Mouse (Mus musculus): ENCODE results near the gene Cep170b.

Cep170b gene

DNA sequence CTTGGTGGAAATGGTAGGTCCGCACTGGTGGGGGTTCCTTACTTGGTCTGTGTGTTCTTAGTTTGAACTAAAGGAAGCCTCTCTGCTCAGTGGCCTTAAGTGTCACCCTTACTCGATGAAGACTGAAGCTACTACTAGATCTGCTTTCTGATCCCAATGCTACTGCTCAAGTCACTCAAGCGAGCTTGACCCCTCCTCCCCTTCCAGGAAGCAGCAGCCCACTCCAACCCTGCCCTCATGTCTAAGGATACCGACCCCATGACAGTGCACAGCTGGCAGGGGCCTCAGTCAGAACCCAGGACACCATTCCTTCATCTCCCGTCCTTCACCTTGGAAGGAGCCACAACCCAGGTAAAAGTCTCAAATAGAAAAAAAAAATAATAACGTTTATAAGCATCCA, at the start of gene Cep170b:
Gene Cep170b (plus strand): TSS at position 240 of the 400 bp plus-strand sequence.
- DNase-seq (ENCODE audit: low read depth, low spot score): no peak

DNA sequence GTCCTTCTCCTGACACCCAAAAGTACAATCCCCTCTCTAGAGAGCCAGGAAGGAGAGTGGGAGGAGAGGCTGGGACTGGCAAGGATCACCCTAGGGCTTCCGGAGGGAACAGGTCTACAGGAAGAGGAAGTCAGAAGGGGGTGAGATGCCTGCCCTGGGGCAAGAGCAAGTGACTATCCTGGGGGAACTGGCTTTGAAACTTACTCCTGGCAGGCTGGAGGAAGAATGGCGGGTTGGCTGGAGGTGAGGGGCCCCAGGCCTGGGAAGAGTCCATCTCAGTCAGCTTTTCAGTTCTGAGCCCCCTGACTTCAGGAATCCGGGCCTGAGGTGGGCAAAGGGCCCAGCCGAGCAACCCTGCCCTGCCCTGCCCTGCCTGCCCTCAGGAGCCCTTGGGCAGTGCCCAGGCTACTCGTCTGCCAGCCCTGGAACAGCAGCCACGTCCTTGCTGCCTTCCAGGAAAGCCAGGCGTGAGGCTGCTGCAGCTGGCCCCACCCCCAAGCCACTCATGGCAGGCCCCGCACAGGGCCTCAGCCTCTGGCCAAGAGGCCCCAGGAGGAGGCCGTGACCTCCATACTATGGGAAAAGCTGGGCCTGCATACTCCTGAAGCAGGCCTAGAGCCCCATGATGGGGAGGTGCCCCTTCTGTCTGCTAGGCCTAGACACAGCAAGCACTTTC, 49.4 kb upstream of the Cep170b start:
- no peak for DNase-seq (ENCODE audit: low read depth, low spot score)

DNA sequence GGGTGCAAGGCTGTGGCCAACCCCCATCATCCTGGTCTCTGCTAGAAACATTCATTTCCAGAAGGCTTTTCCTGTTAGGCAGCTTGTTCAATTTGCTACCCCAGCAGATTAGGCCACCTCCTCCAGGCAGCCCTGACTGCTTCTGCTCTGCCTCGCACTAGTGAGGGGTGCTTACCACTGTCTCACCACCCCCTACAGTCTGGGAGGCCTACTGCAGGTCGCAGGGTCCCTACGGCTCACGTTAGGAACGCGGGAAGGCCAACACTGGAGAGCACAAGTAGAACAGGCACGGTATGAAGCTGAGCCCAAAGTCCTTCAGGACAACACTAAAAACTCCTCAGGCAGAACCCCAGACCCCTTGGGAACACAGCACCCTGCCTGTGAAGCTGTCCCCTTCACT, 48.4 kb upstream of the Cep170b start:
- DNase-seq (ENCODE audit: low read depth, low spot score): no peak

DNA sequence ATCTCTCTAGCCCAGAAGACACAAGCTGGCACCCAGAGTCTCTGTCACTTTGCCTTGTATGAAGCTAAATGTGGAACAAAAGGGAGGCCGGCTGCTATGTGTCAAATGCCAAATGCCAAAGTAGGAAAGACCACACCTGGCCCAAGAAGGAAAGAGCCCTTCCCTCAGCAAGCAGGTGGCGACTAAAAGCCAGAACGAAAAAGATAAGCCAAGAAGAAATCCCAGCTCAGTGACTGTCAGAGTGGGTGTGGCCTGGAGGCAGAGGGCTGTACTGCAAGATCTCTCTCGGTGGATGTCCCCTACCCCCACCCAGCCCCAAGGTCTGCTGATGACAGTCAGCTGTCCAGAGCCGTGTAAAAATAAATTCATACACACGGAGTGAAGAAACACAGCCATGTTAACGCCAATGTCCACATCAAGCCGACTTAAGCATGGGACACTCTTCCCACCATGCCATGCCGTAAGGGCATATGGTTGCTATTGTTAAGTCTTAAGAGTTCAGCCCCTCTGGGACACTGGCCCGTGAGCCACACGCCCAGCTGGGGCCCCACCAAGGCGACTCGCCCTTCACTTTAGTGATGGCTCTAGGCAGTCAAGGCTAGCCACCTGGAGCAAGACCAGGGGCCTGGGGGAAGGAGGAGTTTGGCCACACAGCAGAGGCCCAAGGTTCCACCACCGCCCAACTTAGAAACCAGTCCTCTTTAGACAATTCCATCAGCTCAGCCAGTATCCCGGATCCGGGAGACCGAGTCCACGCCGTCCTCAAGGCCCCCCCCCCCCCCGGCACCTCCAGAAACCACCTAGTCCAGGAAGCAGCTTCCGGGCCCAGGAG, 47.3 kb upstream of the Cep170b start:
- DNase-seq (ENCODE audit: low read depth, low spot score): no peak

DNA sequence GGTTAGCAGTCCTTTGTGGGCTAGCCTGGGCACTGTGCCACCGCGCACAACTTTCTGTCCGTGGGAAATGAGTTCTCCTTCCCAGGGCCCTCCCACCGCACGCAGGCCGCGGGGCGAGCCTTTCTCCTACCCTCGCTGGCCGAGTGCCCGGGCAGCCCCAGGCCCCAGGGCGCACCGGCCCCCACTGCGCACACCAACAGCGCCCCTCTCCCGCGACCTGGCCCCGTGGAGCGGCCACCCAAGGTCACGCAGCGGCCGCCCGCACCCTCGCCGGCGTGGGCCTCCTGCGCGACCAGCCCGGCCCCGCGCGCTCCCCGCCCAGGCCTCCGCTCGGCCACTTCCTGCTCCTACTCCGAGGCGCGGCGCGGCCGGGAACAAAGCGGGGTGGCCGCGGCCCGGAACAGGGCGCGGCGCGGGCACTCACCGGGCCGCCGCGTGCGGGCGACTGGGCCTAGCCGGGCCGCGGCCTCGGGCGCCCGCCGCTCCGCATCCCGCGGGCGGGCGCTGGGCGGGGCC, 46.6 kb upstream of the Cep170b start:
- DNase-seq (ENCODE audit: low read depth, low spot score): no peak

DNA sequence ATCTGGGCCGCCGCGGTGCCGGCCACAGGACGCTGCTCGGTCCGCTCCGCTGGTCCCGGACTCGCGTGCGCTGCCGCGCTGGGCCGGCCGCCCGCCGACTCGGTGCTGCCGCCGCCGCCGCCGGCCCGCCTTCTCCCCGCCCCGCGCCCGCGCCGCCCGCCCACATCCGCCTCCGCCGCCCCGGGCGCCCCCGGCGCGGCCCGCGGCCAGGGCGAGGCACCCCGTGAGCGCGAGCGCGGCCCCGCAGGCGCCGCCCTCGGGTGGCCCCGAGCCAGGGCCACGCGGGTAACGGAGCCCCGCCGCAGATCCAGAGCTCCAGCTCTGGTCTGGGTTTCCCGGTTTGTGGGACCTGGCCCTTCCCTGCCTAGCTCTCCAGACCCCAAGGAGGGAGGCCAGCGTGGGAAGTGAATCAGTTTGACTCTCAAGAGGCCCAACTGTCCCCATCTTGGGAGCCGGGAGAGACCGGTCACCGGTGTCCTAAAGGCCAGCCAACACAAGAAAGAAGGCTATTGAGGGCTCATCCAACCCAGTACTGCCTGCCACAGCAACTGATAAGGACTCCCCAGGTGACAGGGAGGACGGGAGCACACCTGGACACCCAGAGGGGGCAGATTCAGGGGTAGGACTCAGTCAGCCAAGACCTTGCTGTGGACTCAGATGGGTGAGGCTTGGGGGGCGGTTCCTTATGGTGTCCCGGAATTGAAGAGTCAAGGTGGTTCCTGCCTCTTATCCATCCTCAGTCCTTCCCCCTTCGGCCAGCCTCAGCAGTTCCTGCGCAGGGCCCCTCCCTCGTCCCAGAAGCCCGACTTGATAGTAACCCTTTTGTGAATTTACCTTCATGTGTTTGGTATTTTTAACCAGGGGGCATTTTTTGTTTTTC, 45.9 kb upstream of the Cep170b start, which contains the start of gene Akt1:
Gene Akt1 (minus strand): TSS at position 753 of the 880 bp plus-strand sequence.
- DNase-seq (ENCODE audit: low read depth, low spot score): no peak

DNA sequence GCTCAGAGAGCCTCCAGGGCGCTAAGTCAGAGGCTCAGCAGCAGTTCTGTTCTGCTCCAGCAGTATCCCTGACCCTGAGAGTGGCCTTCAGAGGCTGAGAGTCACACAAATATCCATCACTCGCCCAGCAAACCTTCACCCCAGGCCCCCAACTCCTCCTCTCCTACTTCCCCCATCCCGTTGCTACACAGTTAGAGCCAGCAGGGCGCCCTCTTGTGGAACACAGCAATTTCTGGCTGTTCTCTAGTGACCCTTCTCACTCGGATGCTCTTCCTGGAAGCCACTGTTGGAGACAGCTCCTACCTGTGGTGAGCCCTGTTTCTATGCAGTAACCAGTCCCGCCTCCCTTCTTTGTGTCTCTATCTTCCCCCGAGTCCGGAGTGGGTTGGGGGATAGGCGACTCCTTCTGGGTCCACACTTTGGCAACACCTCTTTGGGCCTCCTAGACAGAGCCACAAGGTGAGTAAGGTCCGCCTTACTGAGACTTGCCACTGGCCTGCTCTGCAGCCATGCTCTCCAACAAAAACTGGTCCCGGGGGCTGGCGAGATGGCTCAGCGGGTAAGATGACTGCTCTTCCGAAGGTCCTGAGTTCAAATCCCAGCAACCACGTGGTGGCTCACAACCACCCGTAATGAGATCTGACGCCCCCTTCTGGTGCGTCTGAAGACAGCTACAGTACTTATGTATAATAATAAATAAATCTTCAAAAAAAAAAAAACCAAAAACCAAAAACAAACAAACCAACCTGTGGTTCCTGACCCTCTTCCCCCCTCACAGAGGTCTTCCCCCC, 44.8 kb upstream of the Cep170b start:
- DNase-seq (ENCODE audit: low read depth, low spot score): peak; percentile 80

DNA sequence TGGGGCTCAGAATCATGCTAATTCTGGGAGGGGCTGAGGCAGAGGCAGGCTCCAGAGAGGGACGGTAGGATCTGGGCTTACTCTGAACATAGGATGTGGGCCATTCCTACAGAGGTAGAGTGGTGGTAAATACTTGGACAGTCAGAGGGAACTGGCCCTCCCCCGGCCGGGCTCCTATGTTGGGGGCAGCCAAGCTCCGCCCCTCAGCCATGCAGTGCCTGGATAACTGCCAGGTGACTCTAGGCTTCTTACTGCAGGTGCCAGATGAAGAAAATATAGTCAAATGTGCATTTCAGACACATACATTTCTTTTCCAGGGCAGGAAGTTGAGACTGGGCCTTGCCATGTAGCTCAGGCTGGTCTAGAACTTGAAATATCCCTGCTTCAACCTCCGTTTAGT, 43.2 kb upstream of the Cep170b start:
- no peak for DNase-seq (ENCODE audit: low read depth, low spot score)

DNA sequence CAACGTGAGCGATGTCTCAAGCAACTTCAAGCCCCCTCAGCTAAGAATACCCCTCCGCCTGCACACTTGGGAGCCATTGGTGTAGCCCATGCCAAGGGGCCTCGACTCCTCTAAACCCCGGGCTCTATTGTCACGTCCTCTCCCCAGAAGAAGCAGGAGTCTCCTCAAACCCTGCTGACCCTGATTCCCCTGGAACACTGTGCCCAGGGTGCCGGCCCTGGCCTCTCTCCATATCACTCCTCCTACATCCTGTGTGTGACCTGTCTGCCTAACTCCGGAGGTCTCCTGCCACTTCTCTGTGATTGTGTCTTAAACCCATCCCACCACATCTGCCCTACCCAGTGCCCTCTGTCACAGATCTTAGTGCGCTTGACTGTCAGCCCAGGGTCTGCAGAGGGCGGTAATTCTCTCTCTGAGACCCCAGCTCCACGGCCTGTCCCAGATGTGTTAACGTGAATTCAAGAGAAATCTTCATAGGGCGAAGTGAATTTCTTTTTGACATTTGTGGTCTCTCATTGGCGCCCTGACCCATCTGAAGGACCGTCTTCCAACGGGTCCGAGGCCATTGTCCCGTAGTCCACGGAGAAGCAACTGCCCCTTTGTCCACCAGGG, 42.2 kb upstream of the Cep170b start:
- DNase-seq (ENCODE audit: low read depth, low spot score): no peak

DNA sequence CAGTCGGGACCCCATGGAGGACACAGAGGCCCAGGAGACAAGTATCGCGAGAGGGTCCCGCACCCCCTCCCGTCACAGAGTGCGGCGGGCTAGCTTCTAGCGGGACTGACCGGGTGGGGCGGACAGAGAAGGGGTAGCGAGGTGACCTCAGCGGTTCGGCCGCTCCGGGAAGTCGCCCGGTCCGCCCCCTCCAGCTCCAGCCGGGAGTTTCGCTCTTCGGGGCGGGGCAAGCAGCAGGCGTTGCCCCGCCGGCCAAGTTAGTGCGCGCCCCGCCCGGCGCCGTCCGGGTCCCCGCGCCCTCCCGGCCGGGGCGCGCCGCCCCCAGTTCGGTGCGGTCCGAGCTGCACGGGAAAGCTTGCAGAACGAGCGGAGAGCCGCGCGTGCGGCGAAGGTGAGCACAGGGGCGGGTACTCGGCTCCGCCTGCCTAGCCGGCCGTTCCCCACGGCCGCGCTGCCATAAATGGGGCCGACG, 41.7 kb upstream of the Cep170b start, which contains the start of gene Zbtb42:
Gene Zbtb42 (plus strand): TSS at position 274 of the 472 bp plus-strand sequence.
- no peak for DNase-seq (ENCODE audit: low read depth, low spot score)

DNA sequence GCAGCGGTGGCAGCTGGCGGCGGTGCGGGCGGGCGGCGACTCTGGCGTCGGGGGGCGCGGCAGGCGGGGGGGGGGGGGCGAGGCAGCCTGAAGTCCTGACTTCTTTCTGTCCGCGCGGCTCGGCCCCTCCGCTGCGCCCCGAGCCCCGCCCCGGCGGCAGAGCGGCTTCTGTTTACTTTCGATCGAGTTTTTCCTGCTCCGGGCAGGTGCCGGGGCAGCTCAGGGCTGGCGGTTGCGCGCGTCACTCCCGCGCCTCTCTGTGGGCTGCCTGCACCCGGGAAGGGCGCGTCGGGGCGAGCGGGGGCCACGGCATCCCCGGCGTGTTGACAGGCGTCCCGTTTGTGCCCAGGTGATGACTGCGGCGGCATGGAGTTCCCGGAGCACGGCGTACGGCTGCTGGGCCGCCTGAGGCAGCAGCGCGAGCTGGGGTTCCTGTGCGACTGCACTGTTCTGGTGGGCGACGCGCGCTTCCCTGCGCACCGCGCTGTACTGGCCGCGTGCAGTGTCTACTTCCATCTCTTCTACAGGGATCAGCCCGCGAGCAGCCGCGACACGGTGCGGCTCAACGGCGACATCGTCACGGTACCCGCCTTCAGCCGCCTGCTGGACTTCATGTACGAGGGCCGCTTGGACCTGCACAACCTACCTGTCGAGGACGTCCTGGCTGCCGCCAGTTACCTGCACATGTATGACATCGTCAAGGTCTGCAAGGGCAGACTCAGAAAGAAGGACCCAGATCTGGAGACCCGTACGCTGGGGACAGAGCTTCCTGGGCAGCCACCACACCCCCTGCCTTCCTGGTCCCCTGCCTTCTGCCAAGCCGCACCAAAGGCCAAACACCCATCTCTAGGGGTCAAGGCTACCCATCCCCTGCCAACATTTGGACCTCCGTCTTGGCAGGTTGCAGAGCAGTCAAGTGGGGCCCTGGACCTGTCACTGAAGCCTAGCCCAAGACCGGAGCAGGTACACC, 40.9 kb upstream of the Cep170b start:
- DNase-seq (ENCODE audit: low read depth, low spot score): no peak

DNA sequence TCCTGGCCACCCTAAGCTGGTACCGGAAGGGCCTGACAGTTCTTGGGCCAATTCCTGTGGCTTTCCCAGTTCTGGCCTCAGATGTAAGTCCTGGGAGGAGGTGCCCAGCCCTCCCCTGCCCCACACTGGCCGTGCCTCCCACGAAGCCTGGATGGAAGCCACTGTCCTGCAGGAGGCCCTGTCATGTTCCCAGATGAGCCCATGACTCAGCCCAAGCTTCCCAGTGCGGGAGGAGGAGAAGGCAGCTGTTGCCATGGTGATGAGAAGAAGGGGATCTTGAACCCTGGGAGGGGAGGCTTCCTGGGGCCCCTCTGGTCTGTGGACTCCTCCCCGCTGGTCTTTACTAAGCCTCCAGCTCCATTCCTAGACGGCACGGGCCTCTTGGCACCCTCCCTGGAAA, 36.9 kb upstream of the Cep170b start:
- DNase-seq (ENCODE audit: low read depth, low spot score): no peak

DNA sequence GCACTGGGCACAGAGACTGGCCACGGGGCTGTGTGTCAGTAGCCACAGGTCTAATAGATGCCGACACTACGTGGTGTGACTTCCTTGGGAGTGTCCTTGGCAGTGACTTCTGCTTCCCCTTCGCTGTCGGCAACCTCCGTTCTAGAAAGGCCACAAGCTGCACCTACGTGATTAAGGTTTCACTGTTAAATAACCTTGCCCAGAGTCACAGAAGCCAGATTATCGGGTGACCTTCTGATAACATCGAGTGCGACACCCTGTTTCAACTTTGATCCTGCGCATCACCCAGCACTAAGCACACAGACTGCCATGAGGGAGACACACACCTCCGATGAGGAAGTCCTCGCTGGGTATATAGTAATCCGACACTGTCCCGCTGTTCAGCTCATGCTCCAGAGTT, 31.8 kb upstream of the Cep170b start:
- no peak for DNase-seq (ENCODE audit: low read depth, low spot score)

DNA sequence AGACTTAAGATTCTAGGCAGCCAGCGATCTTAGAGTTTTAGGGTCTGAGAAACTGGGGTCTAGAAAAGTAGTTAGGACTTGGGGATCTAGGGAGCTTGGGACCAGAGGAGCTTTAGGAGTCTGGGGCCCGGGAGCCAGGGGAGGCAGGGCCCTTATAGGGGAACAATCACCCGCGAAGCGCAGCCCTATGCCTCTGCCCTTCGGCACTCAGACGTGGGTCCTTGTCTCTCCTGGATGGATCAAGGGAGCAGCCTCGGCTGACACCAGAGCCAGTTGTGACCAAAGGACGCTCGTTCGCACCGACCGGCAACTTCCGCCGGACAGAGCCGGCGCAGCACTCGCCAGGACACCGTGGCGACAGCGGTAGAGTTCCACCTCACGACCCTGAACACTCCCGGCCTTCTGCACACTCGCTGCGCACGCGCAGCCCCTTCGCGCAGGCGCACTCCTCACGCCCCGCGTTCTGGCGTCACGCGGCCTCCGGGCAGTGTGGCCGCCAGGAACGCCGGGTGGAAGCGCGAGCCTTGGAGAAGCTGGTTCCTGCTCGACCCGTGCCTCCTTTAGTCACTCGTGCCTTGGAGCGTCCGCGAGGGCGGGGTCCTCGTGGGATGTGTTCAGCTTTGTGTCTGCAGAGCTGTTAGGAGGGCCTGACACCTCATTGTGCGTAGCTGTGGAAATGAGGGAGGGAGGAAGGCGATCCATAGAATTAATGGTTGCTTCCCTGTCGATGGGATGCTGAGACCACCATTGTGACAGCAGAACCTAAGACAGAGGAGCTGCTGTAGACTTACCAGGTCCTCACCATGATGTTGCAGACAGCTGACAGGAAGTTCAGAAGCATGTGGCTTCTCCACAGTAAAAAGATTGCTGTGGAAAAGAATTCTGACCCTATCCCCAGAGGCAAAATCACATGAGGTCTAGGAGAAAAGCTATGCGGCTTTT, 26.8 kb upstream of the Cep170b start:
- peak; percentile 96 for DNase-seq (ENCODE audit: low read depth, low spot score)

DNA sequence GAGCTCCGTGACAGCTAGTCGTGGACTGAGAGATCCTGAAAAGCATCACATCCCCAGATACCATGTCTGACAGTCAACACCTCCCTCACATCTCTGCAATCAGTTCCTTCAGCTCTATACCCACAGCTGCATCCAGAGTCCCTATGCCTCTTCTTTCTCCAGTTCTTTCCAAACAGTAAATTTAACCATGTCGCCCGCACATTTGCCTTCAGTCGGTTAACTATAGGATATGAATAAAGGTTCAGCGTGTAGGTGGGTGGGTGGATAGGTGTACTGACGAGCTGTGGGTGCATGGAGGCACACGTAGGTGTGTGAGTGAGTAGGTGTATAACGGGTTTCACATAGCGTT, 26.2 kb upstream of the Cep170b start:
- DNase-seq (ENCODE audit: low read depth, low spot score): no peak

DNA sequence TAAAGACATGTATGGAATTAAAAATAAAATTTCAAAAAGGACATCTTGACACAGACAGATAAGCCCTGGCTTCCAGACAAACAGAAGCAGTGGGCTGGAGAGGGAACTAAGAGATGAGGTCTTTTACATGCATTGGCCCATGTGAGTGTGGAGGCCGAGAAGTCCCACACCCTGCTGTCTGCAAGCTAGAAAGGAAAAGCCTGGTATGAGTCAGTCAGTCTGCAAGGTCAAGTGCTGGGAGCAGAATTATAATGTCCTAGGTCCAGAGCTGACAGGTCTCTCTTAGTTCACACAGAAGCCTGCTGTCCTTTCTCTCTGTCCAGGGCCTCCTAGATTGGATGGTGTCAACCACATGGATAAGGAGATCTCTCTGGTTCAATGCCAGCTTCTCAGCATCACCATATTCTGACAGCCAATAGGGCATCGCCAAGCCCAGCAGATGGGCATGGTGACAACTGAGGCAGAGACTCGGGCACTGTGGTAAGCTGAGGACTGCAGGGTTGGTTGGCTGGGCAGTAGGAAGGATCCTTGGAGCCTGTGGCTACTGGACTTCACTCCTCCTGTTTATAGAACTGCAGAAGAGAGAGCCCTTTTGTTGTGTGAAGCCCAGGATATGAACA, 23.3 kb upstream of the Cep170b start:
- DNase-seq (ENCODE audit: low read depth, low spot score): no peak

DNA sequence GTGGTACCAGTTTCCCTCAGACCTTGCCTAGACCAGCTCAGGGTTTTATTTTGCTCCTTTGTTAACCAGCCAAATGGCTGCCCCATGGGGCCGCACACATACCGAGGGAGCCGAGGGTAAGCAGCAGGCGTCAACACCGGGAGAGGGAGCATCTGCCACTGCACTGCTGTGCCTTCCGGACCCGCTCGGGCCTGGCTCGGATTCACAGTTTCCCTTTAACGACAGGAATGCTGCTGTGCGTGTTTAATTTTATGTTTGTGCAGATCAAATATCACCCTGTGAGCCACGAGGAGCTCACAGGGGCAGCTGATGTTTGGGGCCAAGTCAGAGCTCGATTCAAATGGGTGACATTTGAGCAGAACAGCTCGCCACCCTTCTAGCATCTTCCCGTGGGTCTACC, 19.7 kb upstream of the Cep170b start:
- no peak for DNase-seq (ENCODE audit: low read depth, low spot score)

Measured in retina, postnatal 7 days (tissue).